Mouse (Mus musculus): Measurements from ENCODE around the gene Ttyh3.
"Not testable (repeated sequence)": the region's sequence is repeated elsewhere in the genome, so short reads cannot be mapped to it uniquely, and the experiment has no call there.

The Ttyh3 gene

DNA sequence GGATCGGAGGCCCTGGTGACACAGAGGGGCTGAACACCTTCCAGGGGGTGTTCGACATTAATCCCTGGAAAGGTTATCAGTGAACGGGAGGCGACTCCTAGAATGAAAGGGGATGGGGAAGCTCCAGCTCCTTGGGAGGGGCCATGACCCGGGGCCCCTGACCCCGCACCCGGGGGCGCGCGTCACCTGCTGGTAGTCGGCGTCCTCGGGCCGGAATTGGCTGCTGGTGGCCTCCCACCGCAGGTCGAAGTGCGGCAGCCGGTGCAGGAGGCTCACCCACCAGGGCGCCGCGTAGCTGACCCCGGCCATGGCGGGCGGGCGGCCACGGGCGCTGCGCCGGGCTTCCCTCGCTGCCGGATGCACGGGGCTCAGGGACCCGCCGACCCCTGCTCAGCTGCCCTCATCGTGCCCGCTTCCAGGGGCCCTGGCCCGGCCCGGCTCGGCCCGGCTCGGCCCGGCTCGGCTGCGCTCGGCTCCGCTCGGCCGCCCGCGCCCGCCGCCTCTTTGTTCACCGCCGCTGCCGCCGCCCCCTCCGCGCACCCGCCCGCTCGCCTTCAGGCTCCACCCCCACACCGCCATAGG lies at the start of gene Ttyh3:
TSS of gene Ttyh3 (minus strand) at position 513 of the 582 bp plus-strand sequence.
- no peak for DNase-seq (ENCODE audit: low read depth, low spot score)

DNA sequence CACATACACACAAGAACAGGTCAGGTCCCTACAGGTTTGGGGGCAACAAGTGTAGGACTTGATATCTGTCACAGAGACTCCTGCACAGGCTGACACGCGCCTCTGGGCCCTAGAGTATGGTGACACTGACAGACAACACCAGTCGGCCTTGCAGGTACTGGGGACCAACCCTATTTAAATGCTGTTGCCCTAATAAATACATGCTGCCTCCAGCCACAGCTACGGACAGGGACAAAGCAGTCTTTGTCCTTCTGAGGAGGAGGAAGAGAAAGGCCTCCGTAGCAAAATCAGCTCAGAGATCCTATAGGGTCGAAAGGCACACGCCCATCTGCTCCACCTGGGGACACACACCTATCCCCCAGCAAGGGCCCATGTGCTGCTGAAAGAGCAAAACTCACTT lies 47.2 kb upstream of the Ttyh3 start:
- no peak for DNase-seq (ENCODE audit: low read depth, low spot score)

DNA sequence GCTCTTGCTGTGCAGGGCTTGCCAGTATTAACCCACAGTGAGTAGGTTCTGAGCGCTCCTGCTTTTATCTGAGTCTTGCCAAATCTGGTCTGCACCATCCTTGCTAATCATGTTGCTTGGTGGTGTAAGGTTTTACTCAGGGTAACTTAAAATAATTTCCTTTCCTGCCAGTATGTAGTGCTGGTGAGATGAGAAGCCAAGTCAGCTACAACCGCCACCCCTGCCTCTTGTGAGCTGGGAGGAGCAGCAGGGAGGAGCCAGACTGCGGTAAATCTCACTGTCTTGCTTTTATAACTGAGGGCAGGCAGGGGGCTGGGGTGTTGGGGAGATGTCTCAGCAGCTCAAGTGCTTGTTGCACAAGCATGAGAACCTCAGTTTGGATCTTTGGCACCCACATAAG lies 39.6 kb upstream of the Ttyh3 start:
- DNase-seq (ENCODE audit: low read depth, low spot score) = no peak

DNA sequence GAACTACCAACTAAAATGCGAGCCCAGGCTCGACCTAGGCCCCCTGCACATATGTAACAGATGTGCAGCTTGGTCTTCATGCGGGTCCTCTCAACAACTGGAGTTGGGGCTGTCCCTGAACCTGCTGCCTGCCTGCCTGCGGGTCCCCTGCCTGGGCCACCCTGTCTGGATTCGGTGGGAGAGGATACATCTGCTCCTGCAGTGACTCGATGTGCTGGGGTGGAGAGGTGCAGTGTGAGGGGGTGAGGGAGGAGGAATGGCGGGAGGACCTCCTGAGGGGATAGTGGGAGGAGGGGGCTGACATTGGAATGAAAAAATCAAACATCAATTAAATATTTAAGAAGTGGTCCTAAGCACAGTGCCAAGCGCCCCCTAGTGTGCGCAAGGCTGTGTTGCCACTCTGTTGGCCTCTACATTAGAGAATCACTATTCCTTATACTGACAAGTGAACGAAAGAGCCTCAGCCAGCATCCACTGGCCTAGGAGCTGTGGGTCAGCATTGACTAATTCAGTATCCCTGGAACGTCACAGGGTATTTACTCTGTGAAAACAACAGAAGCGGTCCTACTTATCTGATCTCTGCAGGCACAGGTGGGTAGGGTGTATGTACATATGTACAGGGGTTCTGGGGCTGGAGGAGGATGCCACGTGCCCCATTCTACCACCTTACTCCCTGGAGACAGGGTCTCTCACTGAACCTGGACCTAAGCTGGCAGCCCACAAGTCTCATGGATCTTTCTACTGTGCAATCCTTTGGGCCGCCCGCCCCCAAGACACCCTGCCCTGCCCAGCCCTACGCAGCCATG lies 35.7 kb upstream of the Ttyh3 start:
- DNase-seq (ENCODE audit: low read depth, low spot score) = peak; percentile 48

DNA sequence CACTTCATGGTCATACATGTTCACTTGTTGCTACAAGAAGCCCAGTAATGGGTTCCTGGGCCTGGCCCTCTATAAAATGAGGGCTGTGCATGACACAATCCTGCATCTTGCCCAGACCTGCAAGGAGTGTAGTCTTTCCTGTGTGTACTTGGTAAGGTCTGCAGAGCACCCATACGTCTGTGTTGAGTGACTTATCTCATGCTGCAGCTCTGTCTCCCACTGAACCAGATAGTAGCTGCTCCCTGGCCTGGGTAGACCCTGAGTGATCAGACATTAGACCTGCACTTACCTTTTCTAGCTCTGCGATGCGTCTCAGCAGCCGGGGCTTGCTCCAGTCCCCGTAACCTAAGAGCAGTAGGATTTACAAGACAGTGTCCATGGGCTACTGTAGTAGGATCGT lies 33.3 kb upstream of the Ttyh3 start:
- DNase-seq (ENCODE audit: low read depth, low spot score) = no peak

DNA sequence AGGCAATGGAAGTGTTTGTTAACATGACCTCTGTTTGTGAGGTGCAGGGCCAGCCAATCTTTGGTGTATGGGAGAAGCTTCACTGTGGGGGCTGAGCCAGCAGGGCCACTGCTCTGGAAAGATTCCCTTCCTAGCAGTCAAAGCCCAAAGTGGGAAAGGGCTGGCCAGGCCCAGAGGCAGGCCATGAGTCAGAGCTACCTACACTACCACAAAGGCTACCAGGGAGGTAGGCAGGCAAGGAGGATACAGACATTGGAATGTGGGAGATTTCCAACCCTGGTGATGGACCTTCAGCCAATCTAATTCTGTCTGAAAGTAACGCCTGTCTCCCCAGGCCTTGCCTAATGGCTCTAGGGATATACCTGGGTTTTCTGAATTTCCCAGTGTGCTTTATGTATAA lies 32.1 kb upstream of the Ttyh3 start:
- DNase-seq (ENCODE audit: low read depth, low spot score) = no peak

DNA sequence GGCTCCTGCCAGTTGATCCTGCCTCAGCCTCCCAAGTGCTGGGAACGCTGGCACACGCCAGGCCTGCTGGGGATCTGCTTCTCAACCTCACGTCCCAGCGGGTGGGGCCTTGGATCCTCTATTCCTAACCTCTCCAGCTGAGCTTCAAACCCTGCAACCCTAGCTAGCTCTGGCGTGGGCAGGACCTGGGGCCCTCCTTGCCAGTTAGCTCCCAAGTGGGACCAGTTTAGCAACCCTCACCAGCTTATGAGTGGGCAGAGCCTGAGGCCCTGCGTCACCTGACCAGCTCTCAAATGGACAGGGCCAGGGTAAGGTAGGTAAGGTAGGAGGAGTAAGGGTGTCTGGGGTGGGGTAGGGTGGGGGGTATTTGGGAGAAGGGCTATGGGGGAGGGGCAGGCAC lies 31.2 kb upstream of the Ttyh3 start:
- no peak for DNase-seq (ENCODE audit: low read depth, low spot score)

DNA sequence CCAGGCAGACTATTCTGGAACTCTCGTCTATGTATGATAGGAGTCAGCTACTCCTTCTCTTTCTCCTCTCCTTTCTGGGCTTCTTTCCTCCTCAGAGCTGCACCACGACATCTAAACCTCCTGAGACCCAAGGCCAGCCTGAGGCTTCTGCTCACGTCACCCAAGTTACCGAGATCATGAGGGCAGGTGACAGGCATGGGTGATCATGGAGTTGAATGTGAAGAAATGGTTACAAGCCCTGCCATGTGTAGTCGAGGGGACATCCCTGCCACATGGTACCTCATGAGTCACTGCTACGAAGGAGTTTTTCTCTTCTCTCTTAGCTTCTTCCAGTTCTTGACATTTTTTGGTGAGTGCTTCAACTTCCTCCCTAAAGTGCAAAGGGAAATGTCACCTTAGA lies 28.3 kb upstream of the Ttyh3 start:
- DNase-seq (ENCODE audit: low read depth, low spot score) = no peak

DNA sequence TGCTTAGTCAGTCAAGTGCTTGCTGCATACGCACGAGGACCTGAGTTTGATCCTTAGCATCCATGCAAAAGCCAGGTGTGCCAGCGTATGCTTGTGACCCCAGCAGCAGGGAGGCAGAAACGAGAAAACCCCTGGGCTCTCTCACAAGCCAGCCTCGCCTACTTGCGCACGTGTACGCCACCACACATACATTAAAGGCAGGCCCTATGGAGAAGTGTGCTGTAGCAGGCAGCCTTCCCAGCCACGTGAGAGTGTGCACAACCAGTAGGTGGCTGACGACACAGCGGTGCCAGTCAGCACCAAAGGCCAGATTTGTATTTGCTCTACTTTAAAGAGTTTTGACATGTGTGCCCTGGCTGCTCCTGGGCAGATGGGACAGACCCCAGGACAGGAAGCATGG lies 26.8 kb upstream of the Ttyh3 start:
- no peak for DNase-seq (ENCODE audit: low read depth, low spot score)

DNA sequence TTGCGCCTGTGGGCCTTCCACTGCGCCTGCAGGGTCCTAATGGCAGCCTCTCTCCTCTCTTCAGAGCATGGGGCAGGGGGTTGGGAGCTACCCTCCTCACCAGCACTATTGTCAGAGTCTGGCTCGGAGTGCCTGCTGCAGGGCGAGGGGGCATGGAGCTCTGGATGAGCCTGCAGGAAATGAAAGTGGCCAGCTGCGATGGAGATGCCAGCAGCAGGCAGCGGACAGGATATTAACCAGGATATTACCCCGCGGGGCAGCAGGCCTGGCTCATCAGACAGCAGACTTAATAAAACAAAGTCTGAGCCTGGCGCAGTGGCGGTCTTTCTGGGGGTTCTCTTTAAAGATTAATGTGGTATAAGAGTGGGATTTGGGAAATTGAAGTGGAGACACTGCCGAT lies 26.2 kb upstream of the Ttyh3 start:
- no peak for DNase-seq (ENCODE audit: low read depth, low spot score)

DNA sequence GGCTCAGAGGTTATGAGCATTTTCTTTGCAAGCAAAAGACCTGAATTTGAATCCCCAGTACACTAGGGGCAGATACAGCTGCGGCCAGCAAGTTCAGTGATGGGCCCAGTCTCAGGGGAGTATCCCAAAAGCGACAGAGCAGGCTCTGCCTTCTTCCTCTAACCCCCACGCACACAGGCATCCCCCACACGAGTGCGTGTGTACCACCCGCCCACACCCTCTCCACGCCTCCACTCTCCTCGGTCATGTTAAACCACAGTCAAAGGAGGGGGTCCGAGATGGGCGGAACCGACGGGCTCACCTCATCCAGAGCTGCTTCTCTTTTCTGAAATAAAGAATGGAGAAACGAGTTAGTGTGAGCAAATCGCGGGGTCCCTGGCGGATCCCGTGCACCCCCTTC lies 25.2 kb upstream of the Ttyh3 start:
- no peak for DNase-seq (ENCODE audit: low read depth, low spot score)

DNA sequence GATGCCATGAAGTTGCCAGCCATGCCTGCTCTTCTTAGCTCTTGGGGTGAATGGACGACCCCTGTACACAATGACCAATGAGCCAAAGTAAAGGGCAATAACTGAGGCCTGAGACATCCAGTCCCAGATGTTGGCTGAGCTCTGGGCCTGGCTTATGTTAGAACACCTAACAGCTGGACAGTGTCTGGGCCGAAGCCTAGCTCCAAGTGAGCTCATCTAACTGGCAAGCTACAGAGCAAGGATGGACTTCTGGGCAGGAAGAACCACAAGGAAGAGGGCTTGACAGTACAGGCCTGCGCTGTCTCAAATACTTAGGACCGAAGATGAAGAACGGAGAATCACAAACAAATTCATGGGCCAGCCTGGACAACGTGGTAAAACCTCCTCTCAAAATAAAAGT lies 23.8 kb upstream of the Ttyh3 start:
- not testable (repeated sequence) for DNase-seq (ENCODE audit: low read depth, low spot score)

DNA sequence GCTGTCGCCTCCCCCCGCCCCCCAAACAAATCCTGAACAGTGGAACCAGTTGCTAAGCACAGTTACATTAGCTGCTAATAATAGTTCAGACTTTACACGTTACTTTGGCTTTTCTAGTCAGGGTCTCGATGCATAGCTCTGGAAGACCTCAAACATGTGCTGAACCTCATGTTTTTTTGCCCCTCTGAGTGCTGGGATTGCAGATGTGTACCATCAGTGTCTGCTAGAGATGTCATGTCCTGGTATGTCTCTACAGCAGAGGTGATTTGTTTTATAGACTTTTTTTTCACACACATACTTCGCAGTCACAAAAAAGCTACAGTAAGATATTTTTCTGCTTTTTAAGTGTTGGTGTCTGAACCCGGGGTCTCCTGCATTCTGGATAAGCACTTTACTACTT lies 23.3 kb upstream of the Ttyh3 start:
- no peak for DNase-seq (ENCODE audit: low read depth, low spot score)

DNA sequence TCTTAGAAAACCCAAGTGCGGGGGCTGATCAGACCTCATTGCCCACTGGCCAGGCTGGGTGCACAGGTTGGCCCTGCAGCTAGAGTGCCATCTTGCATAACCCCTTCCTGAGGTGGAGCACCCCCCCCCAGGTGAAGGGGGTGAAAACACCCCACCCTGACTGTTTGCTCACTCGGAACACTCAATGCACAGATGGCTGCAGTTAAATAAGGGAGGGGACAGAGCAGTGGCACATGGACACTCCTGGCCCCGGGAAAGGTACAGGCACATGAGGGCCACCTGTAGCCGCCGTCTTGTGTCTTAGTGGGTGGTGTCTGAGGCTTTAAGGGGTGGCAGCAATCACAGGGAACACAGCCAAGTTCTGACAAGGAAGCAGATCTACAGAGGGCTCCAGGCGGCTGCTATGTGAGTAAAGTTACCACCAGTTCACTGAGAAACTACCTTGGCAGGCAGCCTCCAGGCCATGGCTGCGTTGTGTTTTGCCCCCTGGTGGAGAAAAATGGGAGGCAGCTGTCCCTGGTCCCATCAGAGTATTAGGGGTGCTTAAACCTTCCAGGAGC lies 14.9 kb upstream of the Ttyh3 start:
- peak; percentile 75 for DNase-seq (ENCODE audit: low read depth, low spot score)

DNA sequence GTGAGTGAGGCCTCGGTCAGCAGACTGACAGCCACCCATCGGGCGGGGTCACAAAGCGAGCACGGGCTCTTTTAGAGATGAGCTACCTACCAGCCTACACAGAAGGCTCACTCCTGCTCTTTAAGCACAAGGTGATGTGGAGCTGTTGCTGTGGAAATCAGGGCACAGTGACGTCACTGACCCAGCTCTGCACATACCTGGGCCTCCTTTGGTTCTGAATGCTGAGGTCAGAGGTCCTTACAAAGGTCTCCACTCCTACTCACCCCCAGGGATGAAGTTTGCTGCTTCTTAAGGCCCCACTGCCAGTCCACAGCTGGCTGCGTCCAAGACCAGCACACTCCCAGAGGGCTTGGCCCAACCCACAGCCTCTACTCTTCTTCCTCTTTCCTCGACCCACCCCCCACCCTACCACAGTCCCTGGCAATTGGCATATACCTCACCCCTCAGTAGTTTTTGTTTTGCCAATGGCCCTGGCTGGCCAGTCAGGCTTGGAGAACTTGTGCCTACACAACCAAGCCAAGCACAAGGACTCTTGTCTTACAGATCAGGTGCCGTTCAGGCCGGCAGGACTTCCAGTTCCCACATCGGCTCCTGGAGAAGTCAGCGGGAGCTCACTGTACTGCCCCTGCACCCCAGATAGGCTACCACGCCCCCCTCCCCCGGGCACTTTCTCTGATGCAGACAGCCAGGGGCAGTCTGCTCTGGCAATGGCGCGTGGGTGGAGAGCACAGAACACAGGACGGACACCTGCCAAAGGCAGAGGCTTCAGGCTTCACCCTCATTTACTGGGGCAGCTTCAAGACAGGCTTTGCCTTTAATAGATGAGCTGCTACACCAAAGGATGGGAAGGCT lies 14.1 kb upstream of the Ttyh3 start:
- peak; percentile 54 for DNase-seq (ENCODE audit: low read depth, low spot score)

DNA sequence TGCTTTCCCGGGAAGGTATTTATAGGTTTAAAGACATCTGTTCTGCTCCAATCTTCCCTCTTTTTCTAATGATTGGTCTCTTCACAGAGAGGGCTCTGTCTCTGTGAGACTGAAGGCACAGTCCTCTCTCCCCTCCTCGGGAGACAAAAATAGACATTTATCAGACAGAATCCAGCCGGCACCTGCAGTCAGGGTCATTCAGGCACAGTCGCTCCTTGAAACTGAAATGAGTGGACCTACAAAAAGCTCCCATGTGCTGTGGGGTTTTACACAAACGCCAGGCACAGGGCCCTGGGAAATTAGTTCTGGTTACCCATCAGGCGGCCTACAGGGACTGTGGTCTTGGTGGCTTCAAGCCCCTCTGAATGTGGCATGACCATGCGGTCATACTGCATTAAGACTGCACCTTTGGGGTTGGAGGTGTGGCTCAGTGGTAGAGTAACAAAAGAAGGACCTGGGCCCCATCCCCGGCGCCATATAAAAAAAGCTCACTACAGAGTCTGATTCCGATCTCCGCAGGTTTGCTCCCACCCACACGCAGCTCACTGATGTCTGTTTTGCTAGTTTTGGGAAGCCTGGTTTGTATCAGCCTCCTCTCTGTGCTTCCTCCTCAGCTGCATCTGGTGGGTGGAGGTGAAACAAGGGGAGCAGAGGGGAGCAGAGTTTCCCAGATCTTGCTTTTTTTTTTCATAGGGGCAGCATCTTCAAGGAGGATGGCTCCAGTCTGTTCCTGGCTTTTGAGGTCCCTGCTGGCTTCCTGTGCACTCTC lies 13.2 kb upstream of the Ttyh3 start:
- DNase-seq (ENCODE audit: low read depth, low spot score) = peak; percentile 37

DNA sequence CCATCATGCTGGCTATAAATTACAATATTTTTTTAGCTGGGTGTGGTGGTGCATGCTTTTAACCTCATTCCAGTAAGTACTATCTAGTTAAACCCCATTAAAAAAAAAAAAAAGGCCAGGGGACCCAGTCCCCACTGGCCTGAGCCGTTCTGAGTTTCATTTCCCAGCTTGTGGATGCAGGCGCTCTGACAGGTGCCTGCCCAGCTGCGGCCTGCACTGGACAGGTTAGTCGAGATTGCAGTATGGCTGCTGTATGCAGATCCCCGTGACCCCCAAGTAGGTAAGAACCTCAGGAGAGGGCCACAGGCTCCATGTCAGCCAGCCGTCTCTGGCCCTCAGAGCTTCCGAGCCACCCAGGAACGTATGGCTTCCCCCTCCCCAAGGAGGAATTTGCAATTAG lies 12.6 kb upstream of the Ttyh3 start:
- DNase-seq (ENCODE audit: low read depth, low spot score) = no peak

DNA sequence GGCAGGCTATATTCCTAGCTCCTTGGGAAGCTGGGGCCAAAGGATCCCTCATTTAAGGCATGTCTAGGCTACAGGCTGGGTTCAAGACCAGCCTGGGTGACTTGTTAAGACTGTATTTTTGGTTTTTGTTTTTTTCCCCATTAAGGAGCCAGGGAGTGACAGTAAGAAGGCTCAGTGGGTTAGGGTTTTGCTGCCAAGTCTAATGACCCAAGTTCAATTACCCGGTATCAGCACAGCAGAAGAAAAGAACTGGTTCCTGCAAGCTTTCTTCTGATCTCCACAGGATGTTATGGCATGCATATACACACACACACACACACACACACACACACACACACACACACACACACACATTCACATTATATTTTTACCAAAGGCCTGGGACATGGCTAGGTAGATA lies 11.6 kb upstream of the Ttyh3 start:
- DNase-seq (ENCODE audit: low read depth, low spot score) = peak; percentile 39

DNA sequence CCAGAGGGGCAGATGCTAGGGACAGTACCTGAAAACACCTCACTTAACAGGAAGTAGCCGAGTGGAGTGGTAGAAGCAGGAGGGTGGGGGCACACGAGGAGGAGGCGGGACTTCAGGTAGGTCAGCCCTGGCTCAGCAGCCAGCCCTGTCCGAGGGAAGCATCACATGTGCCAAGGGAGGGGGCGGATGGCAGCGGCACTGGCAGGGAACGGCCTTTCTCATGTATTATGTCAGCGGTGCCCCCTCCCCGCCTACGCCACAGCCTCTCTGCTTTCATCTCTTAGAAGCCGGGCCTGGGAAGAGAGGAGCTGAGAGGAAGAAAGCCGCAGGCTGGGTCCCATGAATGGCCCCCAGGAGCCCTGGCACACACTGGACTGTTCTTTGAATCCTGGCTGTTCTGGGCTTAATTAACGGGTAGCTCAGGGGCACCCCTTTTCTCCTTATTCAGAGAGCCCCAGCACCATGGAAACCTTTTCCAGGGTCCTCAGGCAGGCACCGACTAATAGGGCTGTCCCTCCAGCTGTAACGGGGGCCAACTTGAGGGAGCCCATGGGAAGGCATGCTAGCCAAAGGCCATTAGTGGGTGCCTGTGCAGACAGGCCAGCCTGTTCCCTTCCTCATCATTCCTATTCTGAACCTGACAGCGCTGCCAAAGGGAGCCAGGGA lies 10.9 kb upstream of the Ttyh3 start:
- peak; percentile 60 for DNase-seq (ENCODE audit: low read depth, low spot score)

DNA sequence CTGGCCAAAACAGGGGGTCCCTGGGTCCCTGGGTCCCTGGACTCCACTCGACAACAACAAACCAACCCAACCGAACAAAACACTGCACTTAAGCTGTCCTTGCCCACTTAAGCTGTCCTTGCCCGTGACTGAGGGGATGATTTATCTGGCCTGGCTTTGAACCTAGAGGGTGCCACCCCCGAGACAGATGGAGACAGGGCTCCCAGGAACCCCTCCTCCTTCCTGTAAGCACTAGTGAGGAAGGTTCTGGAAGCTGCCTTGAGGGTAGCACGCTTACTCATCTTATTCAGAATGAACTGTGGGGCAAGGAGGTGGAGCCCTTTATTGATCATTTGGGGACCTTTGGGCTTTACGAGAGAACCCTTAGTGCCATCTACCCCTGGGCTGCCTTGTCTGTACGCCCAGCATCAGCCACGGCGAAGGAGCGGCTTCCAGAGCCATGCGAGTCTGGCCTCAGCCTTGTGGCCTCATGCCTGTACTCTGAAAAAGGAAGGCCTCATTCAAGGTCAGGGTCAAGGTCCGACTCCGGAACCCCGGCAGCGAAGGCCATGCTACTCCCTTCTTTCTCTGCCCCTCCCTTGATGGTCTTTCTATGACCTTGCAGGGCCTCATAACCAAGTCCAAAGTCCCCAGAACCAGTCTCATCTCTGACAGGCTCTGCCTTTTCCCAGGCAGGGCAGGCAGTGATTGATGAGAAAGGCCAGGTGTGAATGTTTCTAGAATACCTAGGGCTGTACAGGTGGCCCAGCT lies 5.4 kb upstream of the Ttyh3 start:
- no peak for DNase-seq (ENCODE audit: low read depth, low spot score)

All from CD4-positive helper T cell, adult 2 months (primary cell).